Mouse (Mus musculus): ENCODE measurements at regions not wholly inside any gene's neighbourhood (a gene's known extent, or its start where the extent isn't known, plus 50 kb on each side); places are given as distances from the start of the nearest gene placed in this dataset.

DNA sequence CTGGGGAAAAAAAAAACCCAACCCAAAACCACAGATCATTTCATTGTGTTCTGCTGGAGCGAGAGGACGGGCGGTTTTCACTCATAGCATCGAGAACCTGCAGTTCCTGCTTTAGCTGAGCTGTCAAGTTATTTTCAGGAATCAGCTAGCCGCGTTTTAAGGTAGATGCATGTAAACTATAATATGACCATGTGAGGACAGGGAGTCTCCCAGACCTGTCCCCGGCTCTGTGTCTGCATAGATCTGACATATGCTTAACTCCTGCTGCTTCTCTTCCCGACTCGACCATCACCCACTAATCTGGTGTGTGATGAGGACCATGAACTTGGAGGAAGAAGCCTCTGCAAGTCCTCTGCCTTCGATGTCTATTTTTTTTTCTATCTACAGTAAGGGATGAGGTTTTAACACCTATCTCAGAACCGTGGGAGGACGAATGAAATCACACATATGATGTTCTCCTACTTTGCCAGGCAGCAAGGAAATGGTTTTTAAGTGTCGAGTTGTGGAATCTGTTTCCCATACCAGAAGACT is 128.5 kb downstream of the Gm10260 start:
- TF ChIP-seq CTCF (IDR thresholded peaks at IDR 0.05; ENCODE audit: control insufficient read depth, insufficient read depth, insufficient replicate concordance, low read depth, low read length) (no peak), POLR2A (IDR thresholded peaks at IDR 0.05; ENCODE audit: control insufficient read depth, low read depth, low read length) (no peak)
- no peak overlapping the region for H3K27ac ChIP-seq (ENCODE audit: control insufficient read depth, insufficient read depth, low read depth, low read length)
- H3K4me1 ChIP-seq (ENCODE audit: control insufficient read depth, insufficient read depth, low read length) = no peaks in the 10 kb centered on the region
- no peak overlapping the region for H3K4me3 ChIP-seq (ENCODE audit: control insufficient read depth, low read depth, low read length)
- no peaks in the 10 kb centered on the region for H3K27me3 ChIP-seq (ENCODE audit: control insufficient read depth, insufficient read depth, low read length)
- H3K36me3 ChIP-seq (ENCODE audit: control insufficient read depth, insufficient read depth, low read length) = no peaks in the 10 kb centered on the region

DNA sequence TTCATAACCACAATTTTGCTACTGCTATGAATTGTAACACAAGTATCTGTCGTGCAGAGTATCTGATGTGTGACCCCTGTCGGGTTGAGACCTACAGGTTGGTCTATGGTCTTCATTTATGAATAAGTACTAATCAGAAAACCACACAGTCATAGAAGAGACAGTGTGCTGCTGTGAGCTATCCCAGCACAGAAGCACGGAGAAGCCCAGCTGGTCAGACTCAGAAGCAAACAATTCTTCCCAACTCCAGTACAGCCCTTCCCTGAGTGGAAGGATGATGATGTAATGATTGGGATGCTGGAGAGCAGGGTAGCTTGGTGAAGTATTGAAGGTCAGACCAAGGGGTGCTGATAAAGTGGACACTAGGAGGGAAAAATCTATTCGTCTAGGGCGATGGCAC is 129.5 kb downstream of the Gm10260 start:
- Histone ChIP-seq H3K4me1 (ENCODE audit: control insufficient read depth, insufficient read depth, low read length) (no peaks in the 10 kb centered on the region), H3K4me3 (ENCODE audit: control insufficient read depth, low read depth, low read length) (no peak overlapping the region), H3K27me3 (ENCODE audit: control insufficient read depth, insufficient read depth, low read length) (no peaks in the 10 kb centered on the region), H3K36me3 (ENCODE audit: control insufficient read depth, insufficient read depth, low read length) (no peaks in the 10 kb centered on the region), H3K27ac (ENCODE audit: control insufficient read depth, insufficient read depth, low read depth, low read length) (no peak overlapping the region)
- TF ChIP-seq CTCF (IDR thresholded peaks at IDR 0.05; ENCODE audit: control insufficient read depth, insufficient read depth, insufficient replicate concordance, low read depth, low read length) = no peak
- TF ChIP-seq POLR2A (IDR thresholded peaks at IDR 0.05; ENCODE audit: control insufficient read depth, low read depth, low read length) = no peak

DNA sequence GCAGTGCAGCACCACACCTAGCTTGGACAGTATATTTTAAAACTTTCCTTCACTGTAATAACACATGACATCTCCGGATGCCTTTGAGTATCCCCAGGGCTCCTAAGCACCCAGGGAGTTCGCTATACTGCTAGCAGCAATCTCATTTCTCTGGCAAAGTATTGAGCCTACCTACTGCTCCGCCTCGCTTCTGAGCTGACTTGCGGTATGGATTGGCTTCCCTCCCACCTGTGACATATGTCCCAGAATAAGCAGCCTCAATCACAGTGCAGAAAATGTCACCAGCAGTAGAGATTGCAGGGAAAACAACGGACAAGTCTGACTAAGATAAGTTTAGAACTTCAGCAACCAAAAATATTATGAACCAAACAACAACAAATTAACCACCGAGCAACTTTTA is 131.8 kb downstream of the Gm10260 start:
- H3K27ac ChIP-seq (ENCODE audit: control insufficient read depth, insufficient read depth, low read depth, low read length) = no peak overlapping the region
- no peaks in the 10 kb centered on the region for H3K27me3 ChIP-seq (ENCODE audit: control insufficient read depth, insufficient read depth, low read length)
- H3K4me3 ChIP-seq (ENCODE audit: control insufficient read depth, low read depth, low read length) = no peak overlapping the region
- no peak for TF ChIP-seq POLR2A (IDR thresholded peaks at IDR 0.05; ENCODE audit: control insufficient read depth, low read depth, low read length)
- no peak for TF ChIP-seq CTCF (IDR thresholded peaks at IDR 0.05; ENCODE audit: control insufficient read depth, insufficient read depth, insufficient replicate concordance, low read depth, low read length)
- H3K4me1 ChIP-seq (ENCODE audit: control insufficient read depth, insufficient read depth, low read length) = no peaks in the 10 kb centered on the region
- no peaks in the 10 kb centered on the region for H3K36me3 ChIP-seq (ENCODE audit: control insufficient read depth, insufficient read depth, low read length)

DNA sequence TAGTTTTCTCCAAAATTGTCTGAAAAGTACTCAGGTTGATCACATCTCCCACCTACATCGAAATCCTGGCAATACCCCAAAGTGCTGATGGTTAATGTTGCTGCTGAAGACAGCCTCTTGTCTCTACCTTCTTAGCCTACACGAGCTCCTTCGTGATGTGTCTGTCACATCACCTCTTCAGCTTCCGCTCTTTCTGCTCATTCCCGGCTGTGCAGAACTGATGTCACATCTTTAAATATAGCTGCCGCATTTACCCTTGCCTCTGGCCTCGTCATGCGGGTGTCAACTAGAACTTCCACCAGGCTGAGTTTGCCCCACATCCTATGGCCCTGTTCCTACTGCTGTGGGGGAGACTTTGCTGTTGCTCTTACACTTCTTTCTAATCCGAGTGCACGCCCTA is 133.2 kb downstream of the Gm10260 start:
- H3K27me3 ChIP-seq (ENCODE audit: control insufficient read depth, insufficient read depth, low read length) = no peaks in the 10 kb centered on the region
- no peaks in the 10 kb centered on the region for H3K36me3 ChIP-seq (ENCODE audit: control insufficient read depth, insufficient read depth, low read length)
- no peak overlapping the region for H3K4me3 ChIP-seq (ENCODE audit: control insufficient read depth, low read depth, low read length)
- no peak overlapping the region for H3K27ac ChIP-seq (ENCODE audit: control insufficient read depth, insufficient read depth, low read depth, low read length)
- H3K4me1 ChIP-seq (ENCODE audit: control insufficient read depth, insufficient read depth, low read length) = no peaks in the 10 kb centered on the region
- TF ChIP-seq CTCF (IDR thresholded peaks at IDR 0.05; ENCODE audit: control insufficient read depth, insufficient read depth, insufficient replicate concordance, low read depth, low read length) (no peak), POLR2A (IDR thresholded peaks at IDR 0.05; ENCODE audit: control insufficient read depth, low read depth, low read length) (no peak)

DNA sequence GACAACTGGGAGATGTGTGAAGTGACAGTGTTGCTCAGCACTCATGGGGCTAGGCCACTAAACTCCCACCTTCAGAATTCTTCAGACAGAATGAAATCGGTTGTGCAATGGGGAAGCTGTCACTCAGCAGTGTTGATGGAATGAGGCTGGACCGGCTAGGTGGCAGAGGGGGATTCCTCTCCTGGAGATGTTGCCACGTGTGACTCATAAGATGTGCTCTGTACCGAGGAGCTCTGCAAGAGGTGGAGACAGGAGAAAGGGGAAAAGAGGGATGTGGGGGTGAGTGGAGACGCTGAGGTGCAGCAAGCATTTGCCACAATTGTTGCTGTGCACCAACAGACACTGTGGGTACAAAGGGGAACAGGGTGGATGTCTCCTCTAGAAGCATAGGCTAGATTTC is 133.6 kb downstream of the Gm10260 start:
- H3K27me3 ChIP-seq (ENCODE audit: control insufficient read depth, insufficient read depth, low read length) = no peaks in the 10 kb centered on the region
- H3K27ac ChIP-seq (ENCODE audit: control insufficient read depth, insufficient read depth, low read depth, low read length) = no peak overlapping the region
- H3K36me3 ChIP-seq (ENCODE audit: control insufficient read depth, insufficient read depth, low read length) = no peaks in the 10 kb centered on the region
- H3K4me1 ChIP-seq (ENCODE audit: control insufficient read depth, insufficient read depth, low read length) = no peaks in the 10 kb centered on the region
- TF ChIP-seq POLR2A (IDR thresholded peaks at IDR 0.05; ENCODE audit: control insufficient read depth, low read depth, low read length) (no peak), CTCF (IDR thresholded peaks at IDR 0.05; ENCODE audit: control insufficient read depth, insufficient read depth, insufficient replicate concordance, low read depth, low read length) (no peak)
- no peak overlapping the region for H3K4me3 ChIP-seq (ENCODE audit: control insufficient read depth, low read depth, low read length)

DNA sequence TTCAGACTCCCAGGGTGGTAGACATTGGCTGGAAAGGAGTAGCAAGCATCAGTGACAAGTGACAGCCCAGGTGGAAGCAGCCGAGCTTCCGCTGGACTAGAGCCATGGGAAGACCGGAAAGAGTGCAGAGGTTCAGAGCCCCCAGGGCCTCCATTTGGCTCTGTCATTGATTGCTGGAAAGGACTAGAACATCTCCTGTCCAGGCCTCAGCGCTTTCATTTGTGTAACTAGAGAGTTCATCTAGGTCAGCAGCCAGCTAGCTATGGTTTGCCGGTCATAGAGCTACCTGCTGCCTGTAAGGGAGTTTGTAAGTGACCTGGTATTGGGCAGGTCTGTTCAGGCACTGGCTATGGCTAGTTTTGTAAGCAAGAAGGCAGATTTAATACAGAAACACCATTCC is 134.3 kb downstream of the Gm10260 start:
- Histone ChIP-seq H3K4me3 (ENCODE audit: control insufficient read depth, low read depth, low read length) (no peak overlapping the region), H3K4me1 (ENCODE audit: control insufficient read depth, insufficient read depth, low read length) (no peaks in the 10 kb centered on the region), H3K27me3 (ENCODE audit: control insufficient read depth, insufficient read depth, low read length) (no peaks in the 10 kb centered on the region), H3K36me3 (ENCODE audit: control insufficient read depth, insufficient read depth, low read length) (no peaks in the 10 kb centered on the region), H3K27ac (ENCODE audit: control insufficient read depth, insufficient read depth, low read depth, low read length) (no peak overlapping the region)
- TF ChIP-seq CTCF (IDR thresholded peaks at IDR 0.05; ENCODE audit: control insufficient read depth, insufficient read depth, insufficient replicate concordance, low read depth, low read length) = no peak
- TF ChIP-seq POLR2A (IDR thresholded peaks at IDR 0.05; ENCODE audit: control insufficient read depth, low read depth, low read length) = no peak

DNA sequence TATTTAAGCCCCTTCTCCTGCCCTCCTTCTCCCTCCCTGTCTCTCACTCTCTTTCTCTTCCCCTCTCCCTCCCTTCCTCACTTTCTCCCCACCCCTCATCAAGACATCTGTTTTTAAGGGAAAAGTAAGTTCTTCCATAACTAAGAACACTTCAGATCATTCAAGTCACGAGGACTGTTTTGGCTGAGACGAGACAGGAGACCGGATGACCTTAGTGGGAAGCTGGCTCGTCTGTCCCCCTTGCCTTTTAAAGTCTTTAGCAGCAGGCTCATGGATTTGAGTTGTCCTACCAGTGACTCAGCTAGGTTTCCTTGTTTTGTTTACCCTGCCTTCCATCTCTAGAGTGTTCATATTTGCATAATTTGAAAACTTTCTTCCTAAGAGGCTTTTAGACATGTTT is 135.0 kb downstream of the Gm10260 start:
- Histone ChIP-seq H3K4me3 (ENCODE audit: control insufficient read depth, low read depth, low read length) (no peak overlapping the region), H3K4me1 (ENCODE audit: control insufficient read depth, insufficient read depth, low read length) (no peaks in the 10 kb centered on the region), H3K27ac (ENCODE audit: control insufficient read depth, insufficient read depth, low read depth, low read length) (no peak overlapping the region), H3K27me3 (ENCODE audit: control insufficient read depth, insufficient read depth, low read length) (no peaks in the 10 kb centered on the region), H3K36me3 (ENCODE audit: control insufficient read depth, insufficient read depth, low read length) (no peaks in the 10 kb centered on the region)
- TF ChIP-seq POLR2A (IDR thresholded peaks at IDR 0.05; ENCODE audit: control insufficient read depth, low read depth, low read length) = no peak
- TF ChIP-seq CTCF (IDR thresholded peaks at IDR 0.05; ENCODE audit: control insufficient read depth, insufficient read depth, insufficient replicate concordance, low read depth, low read length) = no peak

DNA sequence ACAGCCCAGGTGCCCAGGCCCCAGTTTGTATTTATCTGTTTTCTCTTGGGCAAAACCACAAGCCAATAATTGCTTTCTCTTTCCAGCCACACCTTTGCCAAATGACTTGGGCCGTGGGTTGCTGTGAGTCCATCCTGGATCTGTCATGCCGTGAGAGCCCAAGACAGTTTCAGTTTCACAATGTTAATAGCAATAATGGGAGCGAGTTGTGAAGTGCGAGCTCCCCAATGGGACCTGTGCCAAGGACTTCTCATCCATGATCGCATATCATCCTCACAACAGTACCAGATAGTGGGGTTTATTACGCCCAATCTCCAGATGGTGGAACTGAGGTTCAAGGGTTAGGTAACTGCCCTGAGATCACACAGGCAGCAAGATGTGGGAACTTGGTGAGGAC is 142.2 kb downstream of the Gm10260 start:
- Histone ChIP-seq H3K4me3 (ENCODE audit: control insufficient read depth, low read depth, low read length) (no peak overlapping the region), H3K27me3 (ENCODE audit: control insufficient read depth, insufficient read depth, low read length) (no peaks in the 10 kb centered on the region), H3K36me3 (ENCODE audit: control insufficient read depth, insufficient read depth, low read length) (no peaks in the 10 kb centered on the region), H3K4me1 (ENCODE audit: control insufficient read depth, insufficient read depth, low read length) (no peaks in the 10 kb centered on the region), H3K27ac (ENCODE audit: control insufficient read depth, insufficient read depth, low read depth, low read length) (peak overlapping the region; percentile 54; the same call in 1 of the 2 replicates)
- TF ChIP-seq POLR2A (IDR thresholded peaks at IDR 0.05; ENCODE audit: control insufficient read depth, low read depth, low read length) = no peak
- TF ChIP-seq CTCF (IDR thresholded peaks at IDR 0.05; ENCODE audit: control insufficient read depth, insufficient read depth, insufficient replicate concordance, low read depth, low read length) = no peak
